Mouse (Mus musculus): ENCODE results near the gene Gm42878. TPM values are rescaled to one million over a fixed set of nuclear protein-coding genes. Genes with fewer than 3 reads are reported as not detected.
"Not testable (repeated sequence)": the region's sequence is repeated elsewhere in the genome, so short reads cannot be mapped to it uniquely, and the experiment has no call there.

Gm42878 gene
- total RNA-seq, 2 experiments from 2014 or later: 0.98 TPM; not detected in 1

DNA sequence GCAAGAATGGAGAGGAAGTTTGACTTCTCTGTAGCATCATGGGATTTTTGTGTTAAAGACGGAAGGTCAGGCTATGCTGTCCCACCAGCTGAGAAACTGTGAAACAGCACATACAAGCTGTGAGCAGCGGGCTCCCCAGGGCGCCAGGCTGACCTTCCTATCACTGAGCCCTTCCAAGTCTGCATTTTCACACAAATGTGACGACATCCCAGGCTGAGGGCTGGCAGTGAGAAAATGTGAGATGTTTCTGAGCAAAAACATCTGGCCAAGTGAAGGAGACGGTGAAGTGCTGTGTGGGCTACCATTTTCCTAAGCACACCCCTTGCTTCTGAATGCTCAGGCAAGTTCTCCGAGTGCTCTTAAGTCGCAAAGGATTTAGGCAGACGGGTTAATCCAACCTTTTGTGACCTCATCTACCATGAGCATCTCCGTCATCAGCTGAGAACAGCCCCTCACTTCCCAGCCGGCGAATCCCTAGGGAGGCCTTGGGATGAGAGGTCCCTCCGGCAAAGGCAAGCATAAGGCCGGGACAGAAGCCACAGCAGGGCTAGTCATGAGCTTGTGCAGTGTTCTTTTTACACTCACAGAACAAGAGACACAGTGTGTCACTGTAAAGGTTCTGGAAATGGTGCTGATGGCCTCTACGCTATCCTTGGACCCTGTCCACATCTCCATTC lies 19.4 kb downstream of the Gm42878 start:
- DNase-seq (ENCODE audit: extremely low spot score in 1 of 2, low spot score in 2 of 2): no peak
- Histone ChIP-seq H3K27ac (no peak overlapping the region), H3K4me3 (no peak overlapping the region)
- TF ChIP-seq CTCF (IDR thresholded peaks at IDR 0.05): no peak
- intact Hi-C loops (cut with DNase I): no loop called here

- DNase-seq (ENCODE audit: extremely low spot score in 1 of 2, low spot score in 2 of 2); H3K4me3 ChIP-seq; intact Hi-C loops (cut with DNase I); H3K27ac ChIP-seq: not testable (repeated sequence)
These were observed 25.5 kb downstream of the Gm42878 start for GRCm38 (mm10) chr5:121519758-121520157.

GRCm38 (mm10) chr5:121518983-121519382 lies 26.3 kb downstream of the Gm42878 start:
- intact Hi-C loops (cut with DNase I): no loop called here
- Histone ChIP-seq H3K4me3 (no peak overlapping the region), H3K27ac (no peak overlapping the region)
- no peak for DNase-seq (ENCODE audit: extremely low spot score in 1 of 2, low spot score in 2 of 2)
- no peak for TF ChIP-seq CTCF (IDR thresholded peaks at IDR 0.05)

GRCm38 (mm10) chr5:121510009-121510408 lies 35.3 kb downstream of the Gm42878 start:
- no peak overlapping the region for H3K4me3 ChIP-seq

GRCm38 (mm10) chr5:121506846-121507245 lies 38.4 kb downstream of the Gm42878 start:
- DNase-seq (ENCODE audit: extremely low spot score in 1 of 2, low spot score in 2 of 2): no peak
- intact Hi-C loops (cut with DNase I): no loop called here
- H3K27ac ChIP-seq: no peak overlapping the region
- H3K4me3 ChIP-seq: no peak overlapping the region
- no peak for TF ChIP-seq CTCF (IDR thresholded peaks at IDR 0.05)

More at GRCm38 (mm10) chr5:121510009-121510408, 35.3 kb downstream of the Gm42878 start:
- no peak for TF ChIP-seq CTCF (IDR thresholded peaks at IDR 0.05)
- intact Hi-C loops (cut with DNase I): no loop called here
- no peak for DNase-seq (ENCODE audit: extremely low spot score in 1 of 2, low spot score in 2 of 2)
- no peak overlapping the region for H3K27ac ChIP-seq

DNA sequence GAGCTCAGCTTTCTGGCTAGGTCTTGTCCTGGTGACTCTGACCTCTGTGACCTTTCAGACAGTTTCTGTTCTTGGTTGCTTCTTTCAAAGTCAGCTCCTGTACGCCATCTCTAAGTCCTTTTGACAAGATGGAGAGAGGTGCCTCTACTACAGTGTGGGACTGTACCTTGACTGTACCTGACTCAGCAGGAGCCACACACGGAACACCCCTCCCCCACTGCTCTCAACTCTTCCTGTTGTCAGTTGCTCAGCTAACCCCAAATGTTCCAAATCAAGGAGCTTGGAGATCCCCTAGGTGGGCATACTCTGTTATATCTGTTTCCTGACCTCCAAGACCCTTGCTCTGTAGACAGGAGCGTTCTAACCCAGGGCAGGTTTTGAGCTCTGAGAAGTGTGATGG lies 42.1 kb downstream of the Gm42878 start, which contains the start of gene Adam1b:
Gene Adam1b, minus strand, starts transcription at position 205 of the 400 bp plus-strand sequence.
- no peak for TF ChIP-seq CTCF (IDR thresholded peaks at IDR 0.05)
- H3K27ac ChIP-seq: no peak within 1 kb of the TSS
- DNase-seq (ENCODE audit: extremely low spot score in 1 of 2, low spot score in 2 of 2): no peak
- intact Hi-C loops (cut with DNase I): no loop called here
- no peak within 1 kb of the TSS for H3K4me3 ChIP-seq

GRCm38 (mm10) chr5:121501424-121501996 lies 43.8 kb downstream of the Gm42878 start:
- intact Hi-C loops (cut with DNase I); H3K27ac ChIP-seq; H3K4me3 ChIP-seq; DNase-seq (ENCODE audit: extremely low spot score in 1 of 2, low spot score in 2 of 2): not testable (repeated sequence)

- no peak overlapping the region for H3K27ac ChIP-seq
- DNase-seq (ENCODE audit: extremely low spot score in 1 of 2, low spot score in 2 of 2): no peak
- TF ChIP-seq CTCF (IDR thresholded peaks at IDR 0.05): no peak
These were observed 44.6 kb downstream of the Gm42878 start for GRCm38 (mm10) chr5:121500719-121501118.

GRCm38 (mm10) chr5:121493305-121493704 lies 52.0 kb downstream of the Gm42878 start:
- intact Hi-C loops (cut with DNase I): no loop called here
- H3K27ac ChIP-seq: no peak overlapping the region

More at GRCm38 (mm10) chr5:121500719-121501118, 44.6 kb downstream of the Gm42878 start:
- H3K4me3 ChIP-seq: no peak overlapping the region
- intact Hi-C loops (cut with DNase I): no loop called here

GRCm38 (mm10) chr5:121484801-121485200 lies 60.5 kb downstream of the Gm42878 start:
- TF ChIP-seq CTCF (IDR thresholded peaks at IDR 0.05): no peak
- no peak for DNase-seq (ENCODE audit: extremely low spot score in 1 of 2, low spot score in 2 of 2)
- intact Hi-C loops (cut with DNase I): no loop called here
- no peak overlapping the region for H3K4me3 ChIP-seq
- no peak overlapping the region for H3K27ac ChIP-seq

More at GRCm38 (mm10) chr5:121493305-121493704, 52.0 kb downstream of the Gm42878 start:
- no peak overlapping the region for H3K4me3 ChIP-seq
- no peak for TF ChIP-seq CTCF (IDR thresholded peaks at IDR 0.05)
- DNase-seq (ENCODE audit: extremely low spot score in 1 of 2, low spot score in 2 of 2): peak in 1 of 2 experiments; percentile 64

DNA sequence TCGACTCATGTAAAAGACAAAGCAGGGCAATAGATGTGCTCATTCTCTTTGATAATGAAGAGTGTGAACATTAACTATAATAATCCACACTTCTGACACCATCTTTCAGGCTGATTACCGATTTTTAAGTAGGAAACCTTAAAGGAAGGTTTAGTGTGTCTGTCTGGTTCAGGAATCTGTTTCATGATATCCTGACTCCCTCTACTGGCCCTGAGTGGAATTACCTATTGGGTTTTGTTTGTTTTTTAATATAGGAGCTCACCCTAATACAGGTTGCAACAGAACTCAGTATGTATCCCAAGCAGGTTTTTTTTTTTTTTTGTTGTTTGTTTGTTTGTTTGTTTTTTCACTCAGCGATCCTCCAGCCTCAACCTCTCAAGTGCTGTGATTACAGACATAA lies 67.6 kb downstream of the Gm42878 start:
- Histone ChIP-seq H3K27ac (no peak overlapping the region), H3K4me3 (no peak overlapping the region)
- DNase-seq (ENCODE audit: extremely low spot score in 1 of 2, low spot score in 2 of 2): no peak
- intact Hi-C loops (cut with DNase I): no loop called here
- TF ChIP-seq CTCF (IDR thresholded peaks at IDR 0.05): peak; percentile 81

- DNase-seq (ENCODE audit: extremely low spot score in 1 of 2, low spot score in 2 of 2): no peak
- TF ChIP-seq CTCF (IDR thresholded peaks at IDR 0.05): no peak
- H3K4me3 ChIP-seq: no peak overlapping the region
- intact Hi-C loops (cut with DNase I): no loop called here
- no peak overlapping the region for H3K27ac ChIP-seq
These were observed 69.2 kb downstream of the Gm42878 start for GRCm38 (mm10) chr5:121476040-121476439.

GRCm38 (mm10) chr5:121474610-121475009 lies 70.7 kb downstream of the Gm42878 start:
- no peak overlapping the region for H3K27ac ChIP-seq
- DNase-seq (ENCODE audit: extremely low spot score in 1 of 2, low spot score in 2 of 2): no peak
- intact Hi-C loops (cut with DNase I): no loop called here
- no peak for TF ChIP-seq CTCF (IDR thresholded peaks at IDR 0.05)
- no peak overlapping the region for H3K4me3 ChIP-seq

Measured in left cerebral cortex, adult 2 months (tissue).